Mouse (Mus musculus) spleen, postnatal 36 days (tissue): Measurements from ENCODE around the gene Dynlt1f.
"Not testable (repeated sequence)": the region's sequence is repeated elsewhere in the genome, so short reads cannot be mapped to it uniquely, and the experiment has no call there.

Experiments used
- DNase-seq, 2 experiments: peaks; one replicate each; pipeline ENCODE4 v3.0.0; 2022; ENCODE audit warnings: low spot score in 2 of 2, mixed read lengths in 1 of 2

Gene Dynlt1f

GRCm38 (mm10) chr17:6624926-6625558, 30.7 kb downstream of the Dynlt1f start:
- DNase-seq: not testable (repeated sequence)

DNA sequence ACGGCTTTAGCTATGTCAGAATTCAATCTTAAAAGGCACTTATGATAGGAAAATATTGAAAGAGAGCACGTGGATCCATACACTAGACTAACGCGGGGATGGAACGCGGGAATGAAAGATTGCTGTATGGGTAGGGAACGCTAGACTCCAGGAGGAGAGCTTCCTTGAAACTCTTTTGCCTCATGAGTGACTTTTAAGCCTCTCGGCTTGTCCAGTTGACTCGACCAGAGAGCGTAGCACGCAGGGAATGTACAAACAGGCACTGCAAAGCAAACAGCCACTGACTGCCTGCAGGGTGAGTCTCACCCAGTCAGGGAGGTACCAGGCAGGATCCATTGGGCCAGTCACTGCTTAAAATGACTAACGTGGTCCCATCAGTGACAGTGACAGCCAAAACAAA, 33.7 kb downstream of the Dynlt1f start:
- DNase-seq: not testable (repeated sequence)

DNA sequence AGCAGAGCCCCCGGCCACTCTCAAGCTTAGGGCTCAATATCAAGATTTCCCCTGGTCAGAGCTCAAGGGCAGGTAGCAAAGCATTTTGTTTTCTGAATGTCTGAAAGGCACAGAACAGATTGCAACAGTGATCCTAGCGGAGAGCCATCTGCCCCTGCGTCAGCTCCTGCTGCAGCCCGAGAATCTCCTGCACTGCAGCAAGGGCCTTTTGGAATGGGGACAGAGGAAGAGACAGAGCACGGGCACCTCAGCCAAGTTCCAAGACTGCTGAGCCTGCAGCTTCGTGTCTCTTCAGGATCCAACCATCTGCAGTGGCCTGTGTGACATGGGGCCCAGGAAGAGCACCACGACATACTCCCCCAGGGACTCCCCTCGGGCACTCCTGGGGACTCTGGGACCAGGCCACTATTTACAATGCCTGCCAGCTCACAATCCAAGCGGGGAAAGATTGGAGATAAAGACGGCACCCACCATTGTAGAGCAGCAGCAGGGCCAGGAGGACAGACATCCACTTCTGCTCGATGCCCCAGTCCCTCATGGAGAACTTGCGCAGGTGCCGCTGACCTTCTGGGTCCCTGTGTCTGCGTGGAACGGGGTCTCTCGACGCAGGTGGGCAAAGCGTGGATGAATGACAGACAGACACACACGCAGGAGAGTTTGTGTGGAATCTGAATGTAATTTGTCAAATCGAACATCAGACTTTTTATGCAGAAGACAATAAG, 34.8 kb downstream of the Dynlt1f start:
- DNase-seq: not testable (repeated sequence)

DNA sequence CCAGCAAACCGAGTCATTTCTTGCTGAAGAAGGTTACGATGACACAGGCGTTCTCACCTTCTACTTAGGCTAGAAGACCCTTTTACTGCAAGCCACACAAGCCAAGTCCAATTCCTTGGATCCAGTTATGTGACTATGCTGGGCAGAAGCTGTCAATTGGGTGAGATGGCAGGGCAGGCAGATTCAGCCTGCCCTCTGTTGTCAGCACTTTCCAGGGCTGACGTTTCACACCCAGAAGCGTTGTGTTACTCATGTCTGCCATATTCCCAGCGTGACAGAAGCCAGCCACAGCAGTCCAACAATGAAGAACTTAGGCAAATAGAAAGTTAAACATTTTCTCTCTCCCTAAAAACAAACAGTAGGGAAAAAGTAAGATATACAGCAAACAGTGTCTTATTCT, 35.7 kb downstream of the Dynlt1f start:
- DNase-seq: not testable (repeated sequence)

DNA sequence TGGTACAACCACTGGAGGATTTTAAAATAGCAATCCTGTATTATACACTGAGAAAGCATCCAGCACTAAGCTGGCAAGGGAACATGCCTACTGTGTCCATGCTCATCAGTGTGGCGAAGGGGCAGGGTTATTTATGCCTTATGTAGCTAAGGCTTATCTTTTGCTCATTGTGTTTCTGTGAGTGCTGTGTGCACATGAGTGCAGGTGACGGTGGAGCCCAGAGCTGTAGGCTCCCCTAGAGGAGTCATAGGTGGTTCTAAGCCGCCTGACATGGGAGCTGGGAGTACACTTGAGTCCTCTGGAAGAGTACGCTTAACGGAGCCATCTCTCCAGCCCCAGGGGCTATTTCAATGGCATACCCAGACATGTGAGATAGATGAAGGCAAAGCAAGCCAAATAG, 36.4 kb downstream of the Dynlt1f start:
- not testable (repeated sequence) for DNase-seq

GRCm38 (mm10) chr17:6617689-6618400, 37.9 kb downstream of the Dynlt1f start:
- not testable (repeated sequence) for DNase-seq

DNA sequence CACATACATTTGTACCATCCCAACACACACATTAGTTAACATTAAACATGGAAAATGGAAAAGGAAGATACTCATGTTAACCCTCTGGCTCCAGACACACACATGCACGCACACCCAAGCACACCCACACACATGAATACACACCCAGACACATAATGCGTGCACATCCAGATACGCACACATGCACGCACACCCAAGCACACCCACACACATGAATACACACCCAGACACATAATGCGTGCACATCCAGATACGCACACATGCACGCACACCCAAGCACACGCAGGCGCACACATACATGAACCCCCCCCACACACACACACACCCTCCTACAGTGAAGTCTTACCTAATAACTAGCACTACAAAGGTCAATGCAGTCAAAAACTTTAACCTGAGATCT, 39.0 kb downstream of the Dynlt1f start:
- not testable (repeated sequence) for DNase-seq

DNA sequence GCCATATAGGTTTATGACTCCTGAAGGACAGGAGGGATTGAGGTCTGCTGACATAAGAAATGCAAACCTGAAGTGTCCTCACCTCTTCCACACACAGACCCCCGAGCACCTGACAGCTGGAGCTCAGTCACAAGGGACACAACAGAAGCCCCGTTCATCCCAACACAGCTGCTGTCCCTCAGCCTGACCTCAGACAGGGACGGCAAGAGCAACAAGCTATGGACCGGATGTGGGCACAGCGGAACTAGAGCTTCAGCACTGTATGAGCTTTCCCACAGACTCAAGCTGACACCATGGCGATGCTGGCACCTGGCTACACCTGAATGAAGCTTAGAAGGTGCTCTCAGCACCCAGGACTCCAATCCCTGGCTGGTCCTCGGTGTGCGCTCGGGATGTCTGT, 41.4 kb downstream of the Dynlt1f start:
- DNase-seq: not testable (repeated sequence)

DNA sequence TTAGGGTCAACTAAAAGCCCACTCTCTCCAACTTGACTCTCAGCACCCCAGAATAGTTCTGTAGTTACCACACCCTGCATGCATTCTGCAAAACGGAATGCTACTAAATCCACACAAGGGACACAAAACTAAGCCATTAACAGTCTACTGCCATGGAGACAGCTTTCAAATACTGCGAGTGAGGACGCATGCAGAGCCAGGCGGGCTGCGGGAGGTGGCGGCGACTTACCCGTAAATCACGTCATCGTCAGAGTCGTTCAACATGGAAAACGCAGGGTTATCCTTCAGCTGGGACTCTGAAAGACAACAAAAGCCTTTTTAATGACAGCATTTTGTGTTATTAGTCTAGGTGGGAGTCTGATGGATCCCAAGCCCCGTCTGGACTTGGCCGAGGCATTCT, 42.2 kb downstream of the Dynlt1f start:
- not testable (repeated sequence) for DNase-seq

DNA sequence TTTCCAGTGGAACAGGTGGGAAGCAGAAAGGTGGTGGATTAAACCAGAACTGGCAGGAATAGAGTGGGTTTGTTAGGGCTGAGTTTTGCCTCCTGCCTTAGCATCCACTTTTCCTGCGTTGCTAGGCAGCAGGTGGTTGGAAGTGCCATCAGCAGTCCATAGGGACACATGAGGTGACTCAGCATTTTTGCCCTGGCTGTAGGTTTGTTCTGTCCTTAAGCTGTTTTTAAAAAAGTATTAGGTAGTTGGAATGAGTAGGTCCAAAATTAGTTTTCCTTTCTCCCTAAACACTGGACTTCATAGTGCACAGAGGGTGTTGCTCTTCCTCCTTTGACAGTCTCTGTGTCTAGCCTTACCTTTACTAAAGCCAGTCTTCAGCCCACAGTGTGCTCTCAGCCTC, 50.4 kb downstream of the Dynlt1f start:
- not testable (repeated sequence) for DNase-seq

DNA sequence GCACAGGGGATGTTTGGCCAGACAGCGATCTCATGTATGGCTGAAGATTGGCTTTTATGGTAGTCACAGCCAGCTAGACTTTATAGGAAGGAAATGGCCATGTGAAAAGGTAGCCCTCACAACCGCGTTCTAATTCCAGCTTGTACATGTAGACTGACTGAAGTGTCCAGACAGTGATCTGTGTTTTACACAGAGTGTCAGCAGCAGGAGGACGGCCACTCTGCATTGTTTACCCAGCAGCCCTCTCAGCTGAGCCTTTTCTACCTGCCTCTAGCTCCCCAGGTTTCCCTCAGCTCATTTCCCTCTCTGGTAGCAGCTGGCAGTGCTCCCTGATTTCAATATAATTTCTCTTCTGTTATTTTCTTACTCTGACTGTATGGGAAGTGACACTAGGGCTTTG, 53.5 kb downstream of the Dynlt1f start:
- not testable (repeated sequence) for DNase-seq

DNA sequence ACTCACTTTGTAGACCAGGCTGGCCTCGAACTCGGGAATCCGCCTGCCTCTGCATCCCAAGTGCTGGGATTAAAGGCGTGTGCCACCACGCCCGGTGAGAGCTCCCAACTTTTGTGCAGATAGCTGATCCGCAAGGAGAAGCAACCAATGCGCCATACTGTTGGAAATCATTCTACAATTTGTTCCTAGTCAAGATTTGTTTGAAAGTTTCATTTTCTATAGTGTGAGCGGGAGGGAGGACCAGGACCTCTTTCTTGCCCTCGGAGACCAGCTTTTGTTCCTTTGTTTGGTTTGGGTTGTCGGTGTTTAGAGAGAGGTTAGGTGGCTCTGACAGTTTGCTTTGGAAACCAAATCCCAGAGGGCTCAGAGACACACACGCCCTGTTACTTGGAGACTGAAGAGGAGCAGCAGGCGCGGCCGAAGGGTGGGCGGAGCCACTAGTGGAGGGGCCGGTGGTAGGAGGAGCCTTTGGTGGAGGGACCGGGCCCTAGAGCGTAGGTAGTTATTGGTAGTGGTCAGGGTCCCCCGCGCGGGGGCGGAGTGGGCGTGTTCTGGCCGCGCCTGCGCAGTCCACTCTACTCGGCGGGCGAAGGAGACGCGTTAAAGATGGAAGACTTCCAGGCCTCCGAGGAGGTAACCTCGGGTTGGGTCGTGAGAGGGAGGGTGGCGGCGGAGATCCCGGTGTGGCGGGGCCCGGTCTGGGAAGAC, 54.3 kb downstream of the Dynlt1f start, which contains the start of gene Dynlt1c:
Gene Dynlt1c (plus strand): TSS at position 468 of the 708 bp plus-strand sequence.
- DNase-seq: peak; percentile 80 to 81

GRCm38 (mm10) chr17:6600216-6600911, 55.3 kb downstream of the Dynlt1f start:
- DNase-seq: not testable (repeated sequence)

DNA sequence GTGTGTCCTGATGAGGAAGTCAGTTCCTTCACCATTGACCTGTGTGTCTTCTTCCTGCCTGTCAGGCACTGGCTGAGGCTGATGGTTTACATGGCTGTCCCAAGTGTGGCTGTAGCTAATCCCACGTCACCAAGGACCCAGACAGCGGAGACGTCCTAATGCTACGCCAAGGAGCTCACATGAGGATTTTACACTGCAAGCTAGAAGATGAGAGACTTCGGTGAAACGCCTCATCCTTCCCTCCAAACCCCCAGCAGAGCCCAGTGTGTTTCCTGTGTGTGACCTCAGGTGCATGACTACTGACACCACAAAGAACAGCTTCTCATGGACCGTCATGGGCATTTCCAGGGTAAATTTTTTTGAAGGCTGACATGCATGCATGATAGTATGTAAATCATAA, 57.3 kb downstream of the Dynlt1f start:
- not testable (repeated sequence) for DNase-seq
